Mouse (Mus musculus) layer of hippocampus, postnatal 10 days (tissue): ENCODE results near the gene Hoxb3. TPM values are rescaled to one million over a fixed set of nuclear protein-coding genes. Genes with fewer than 3 reads are reported as not detected.

Experiments
- microRNA-seq, 2 experiments: library from miRNA; unstranded; fragments of <30 nt; microRNA quantifications; one replicate each; pipeline ENCODE4 v1.2.0; 2021
- total RNA-seq, 2 experiments: library from RNA; stranded (reverse); gene quantifications; 2 replicates each; pipeline ENCODE4 v1.2.3; 2021

Gene Hoxb3
- total RNA-seq, 2 experiments from 2014 or later = not detected

Small RNA genes within 50 kb of the gene (microRNA-seq; reads per million reads assigned to microRNA genes)
- gene Mir10a = 5.5 to 8.7 reads per million in 2 experiments

Other genes starting within 250 kb of the Hoxb3 start
- gene Atp5g1, start 247.7 kb upstream of the Hoxb3 start, total RNA-seq = 100 to 1,000 TPM; 583 to 624 TPM
- gene Calcoco2, start 211.4 kb upstream of the Hoxb3 start, total RNA-seq = not detected
- under 1 TPM; 0.42 to 0.55 TPM for gene Ttll6, start 189.5 kb upstream of the Hoxb3 start, total RNA-seq
- gene Hoxb13, start 129.0 kb upstream of the Hoxb3 start, total RNA-seq = not detected
- gene Hoxb9, start 51.9 kb upstream of the Hoxb3 start, total RNA-seq = not detected
- gene Hoxb8, start 41.4 kb upstream of the Hoxb3 start, total RNA-seq = not detected
- not detected for gene Hoxb7, start 36.7 kb upstream of the Hoxb3 start, total RNA-seq
- not detected for gene Hoxb6, start 30.9 kb upstream of the Hoxb3 start, total RNA-seq
- not detected for gene Hoxb5, start 20.0 kb upstream of the Hoxb3 start, total RNA-seq
- gene Hoxb4, start 5.1 kb upstream of the Hoxb3 start, total RNA-seq = not detected
- not detected for gene Hoxb2, start 27.2 kb downstream of the Hoxb3 start, total RNA-seq
- gene Hoxb1, start 42.4 kb downstream of the Hoxb3 start, total RNA-seq = not detected
- 1 to 10 TPM; 1.4 to 2.0 TPM for gene Skap1, start 141.3 kb downstream of the Hoxb3 start, total RNA-seq